Mouse (Mus musculus): ENCODE results near the gene Fbxo21.

DNA sequence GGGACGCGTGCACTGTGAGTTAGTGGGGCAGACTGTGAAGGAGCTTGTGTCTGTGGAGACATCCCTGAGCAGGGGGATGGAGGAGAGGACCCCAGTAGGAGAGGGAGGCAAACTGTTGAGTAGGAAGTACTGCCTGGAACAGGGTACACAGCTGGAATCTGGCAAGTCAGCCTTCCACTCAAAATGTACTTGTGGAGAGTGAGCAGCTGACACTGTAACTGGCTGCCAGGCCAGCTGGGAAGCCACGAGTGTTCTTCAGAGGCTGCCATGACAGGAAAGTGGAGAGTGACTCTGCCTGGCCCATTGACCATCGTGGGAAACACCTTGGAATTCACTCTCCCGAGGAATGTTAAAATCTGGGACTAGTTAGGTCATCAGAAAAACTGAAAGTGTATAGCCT, 5.4 kb downstream of the Fbxo21 start:
- TF ChIP-seq GATA1 (IDR thresholded peaks at IDR 0.05; ENCODE audit: low read length) (no peak), TAL1 (IDR thresholded peaks at IDR 0.05; ENCODE audit: low read length) (no peak)
